Mouse (Mus musculus) C2C12 (cell line): ENCODE results near the gene Pagr1b. TPM values are rescaled to one million over a fixed set of nuclear protein-coding genes. Genes with fewer than 3 reads are reported as not detected.

Experiments used
- H3K27me3 ChIP-seq: one replicate; pipeline ENCODE4 v1.6.1; 2011; ENCODE audit not compliant: control insufficient read depth, insufficient read depth, insufficient read length
- H3K36me3 ChIP-seq: one replicate; pipeline ENCODE4 v1.6.1; 2011; ENCODE audit not compliant: control insufficient read depth, insufficient read depth
- H3K4me3 ChIP-seq: one replicate; pipeline ENCODE4 v1.5.1; 2011; ENCODE audit warnings: mild to moderate bottlenecking, control low read depth; ENCODE audit not compliant: poor library complexity, insufficient read depth, severe bottlenecking
- H3K79me2 ChIP-seq: one replicate; pipeline ENCODE4 v1.6.1; 2011; ENCODE audit not compliant: control insufficient read depth, insufficient read depth
- H3K79me3 ChIP-seq: one replicate; pipeline ENCODE4 v1.6.1; 2011; ENCODE audit warnings: low read depth, control low read depth
- H3ac ChIP-seq: one replicate; pipeline ENCODE3; 2011; ENCODE audit warnings: low read depth; ENCODE audit not compliant: control insufficient read depth, insufficient read length
- CEBPB ChIP-seq: IDR thresholded peaks from one replicate; pipeline ENCODE4 v1.6.1; 2011; ENCODE audit warnings: low read depth, mild to moderate bottlenecking, control low read depth, moderate library complexity
- CTCF ChIP-seq: IDR thresholded peaks from one replicate; pipeline ENCODE4 v1.5.1; 2011; ENCODE audit not compliant: control insufficient read depth, insufficient read depth, insufficient read length
- FOSL1 ChIP-seq: IDR thresholded peaks from one replicate; pipeline ENCODE4 v1.8.0; 2011; ENCODE audit warnings: mild to moderate bottlenecking, low read length; ENCODE audit not compliant: poor library complexity, insufficient read depth, severe bottlenecking
- MAX ChIP-seq: IDR thresholded peaks from one replicate; pipeline ENCODE4 v1.6.1; 2011; ENCODE audit warnings: mild to moderate bottlenecking, control low read depth
- MYOD1 ChIP-seq: IDR thresholded peaks from one replicate; pipeline ENCODE4 v1.6.1; 2011; ENCODE audit warnings: low read depth; ENCODE audit not compliant: control insufficient read depth, insufficient read length
- MYOG ChIP-seq: IDR thresholded peaks from one replicate; pipeline ENCODE4 v1.6.1; 2011; ENCODE audit not compliant: control insufficient read depth, insufficient read length; ENCODE audit errors: extremely low read depth
- USF1 ChIP-seq: IDR thresholded peaks from one replicate; pipeline ENCODE4 v1.6.1; 2011; ENCODE audit warnings: low read depth, mild to moderate bottlenecking, control low read depth, moderate library complexity
- polyA plus RNA-seq: library from polyadenylated mRNA; unstranded; fragments of >200 nt; fragmentation: generic; extraction: Trizol; gene quantifications from one replicate; pipeline ENCODE4 v1.2.1, GENCODE M21; 2012; ENCODE audit warnings: missing spikeins

The Pagr1b gene
- polyA plus RNA-seq, 1 experiment, result 1.2 TPM

- peaks cover 20% of the 10 kb centered on the region for H3K79me2 ChIP-seq
- peaks cover 27% of the 10 kb centered on the region for H3K36me3 ChIP-seq
- no peak overlapping the region for H3K4me3 ChIP-seq
- H3ac ChIP-seq, result no peak overlapping the region
- TF ChIP-seq MYOG (no peak), MAX (no peak), CTCF (no peak), CEBPB (no peak), MYOD1 (no peak), FOSL1 (no peak), USF1 (no peak)
- H3K79me3 ChIP-seq, result peaks cover 3% of the 10 kb centered on the region
- no peaks in the 10 kb centered on the region for H3K27me3 ChIP-seq
Measured at GRCm38 (mm10) chr7:126982054-126982453, 34.2 kb downstream of the Pagr1b start.

DNA sequence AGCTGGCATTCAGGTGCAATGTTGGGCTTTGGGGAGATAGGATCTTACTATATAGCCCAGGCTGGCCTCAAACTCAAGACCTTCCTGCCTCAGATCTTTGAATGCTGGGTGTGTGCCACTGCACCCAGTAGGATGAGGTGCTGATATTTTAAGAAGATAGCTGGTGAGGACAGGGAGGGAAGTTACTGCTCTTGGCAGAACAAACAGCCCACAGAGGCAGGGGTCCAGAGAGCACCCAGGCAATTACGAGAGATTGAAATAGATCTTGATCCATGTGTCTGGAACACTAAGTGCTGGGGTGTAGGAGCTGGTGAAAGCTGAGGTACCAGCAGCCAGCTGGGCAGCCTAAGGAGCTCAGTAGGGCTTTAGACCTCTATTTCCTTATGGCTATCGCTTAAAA, 34.7 kb downstream of the Pagr1b start:
- peaks cover 4% of the 10 kb centered on the region for H3K79me3 ChIP-seq
- H3K27me3 ChIP-seq, result no peaks in the 10 kb centered on the region
- H3K36me3 ChIP-seq, result peaks cover 22% of the 10 kb centered on the region
- H3ac ChIP-seq, result no peak overlapping the region
- peaks cover 24% of the 10 kb centered on the region for H3K79me2 ChIP-seq
- no peak for TF ChIP-seq CTCF
- TF ChIP-seq MAX, result no peak
- no peak for TF ChIP-seq USF1
- TF ChIP-seq MYOG, result no peak
- TF ChIP-seq FOSL1, result no peak
- no peak for TF ChIP-seq MYOD1
- no peak for TF ChIP-seq CEBPB
- no peak overlapping the region for H3K4me3 ChIP-seq

DNA sequence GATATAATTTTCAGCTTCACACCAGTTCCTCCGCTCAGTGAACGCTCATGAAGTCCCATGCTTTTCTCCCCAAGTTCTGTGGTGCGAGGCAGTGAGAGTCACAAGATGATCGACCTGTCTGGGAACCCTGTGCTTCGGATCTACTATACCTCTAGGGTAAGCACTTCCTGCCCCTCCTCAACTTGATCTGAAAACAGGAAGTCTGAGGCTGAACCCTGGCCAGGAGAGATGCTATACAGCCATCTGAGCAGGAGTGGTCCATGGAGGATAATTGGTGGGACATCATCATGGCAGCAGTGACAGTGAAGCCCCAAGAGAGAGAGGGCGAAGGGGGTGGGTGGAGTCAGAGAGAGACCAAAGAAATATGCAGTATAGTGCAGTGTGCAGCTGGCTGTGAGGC, 37.4 kb downstream of the Pagr1b start:
- Histone ChIP-seq H3K79me3 (peaks cover 6% of the 10 kb centered on the region), H3K36me3 (peaks cover 21% of the 10 kb centered on the region)
- TF ChIP-seq MAX, result no peak

GRCm38 (mm10) chr7:126976878-126977459, 39.3 kb downstream of the Pagr1b start:
- Histone ChIP-seq H3K27me3 (peaks cover 10% of the 10 kb centered on the region), H3K79me2 (peaks cover 28% of the 10 kb centered on the region)
- no peak for TF ChIP-seq MYOG
- no peak for TF ChIP-seq USF1
- no peak for TF ChIP-seq MYOD1
- no peak for TF ChIP-seq FOSL1
- TF ChIP-seq CEBPB, result no peak
- TF ChIP-seq CTCF, result no peak
- no peak for TF ChIP-seq MAX

More for the DNA sequence above, 37.4 kb downstream of the Pagr1b start:
- Histone ChIP-seq H3K4me3 (no peak overlapping the region), H3ac (no peak overlapping the region), H3K79me2 (peaks cover 28% of the 10 kb centered on the region), H3K27me3 (no peaks in the 10 kb centered on the region)

GRCm38 (mm10) chr7:126975950-126976866, 40.1 kb downstream of the Pagr1b start, which contains the start of gene Cdiptos:
Gene Cdiptos (minus strand): TSS chr7:126976098.
- no peak for TF ChIP-seq FOSL1
- TF ChIP-seq CEBPB, result no peak
- TF ChIP-seq MYOG, result no peak
- no peak for TF ChIP-seq USF1
- no peak for TF ChIP-seq MYOD1
- peak; percentile 93 for TF ChIP-seq MAX
- TF ChIP-seq CTCF, result peak; percentile 91
- Histone ChIP-seq H3K79me3 (peaks cover 6% of the 10 kb centered on the region), H3K79me2 (peaks cover 28% of the 10 kb centered on the region), H3K27me3 (peaks cover 11% of the 10 kb centered on the region), H3ac (peak within 1 kb of the TSS; percentile 99), H3K36me3 (peaks cover 21% of the 10 kb centered on the region), H3K4me3 (peak within 1 kb of the TSS; percentile 89)

More at GRCm38 (mm10) chr7:126976878-126977459, 39.3 kb downstream of the Pagr1b start:
- Histone ChIP-seq H3ac (peak overlapping the region; percentile 99), H3K79me3 (peaks cover 6% of the 10 kb centered on the region), H3K36me3 (peaks cover 21% of the 10 kb centered on the region), H3K4me3 (peak overlapping the region; percentile 89)
